Comparison of ENCODE assay signal across 12 mouse cellular contexts in genomic region chr9:9368731-9369130, GRCm38 (mm10).
DNase-seq lines count a peak whose midpoint lies in the region.
"Had no signal": no experiment of that assay in that cellular context is flagged by ENCODE, and none has a peak within 500 bp of the region (broad histone marks: within the 10 kb centered on the region; RNA-seq: fewer than 3 reads in every experiment).

No protein-coding gene starts in this region.

- DNase-seq in adrenal gland, postnatal 36 days = peak; percentile 20 to 32
- no peak for DNase-seq in adrenal gland, adult 18-20 months (ENCODE audit: low spot score in 2 of 2)
- DNase-seq in 3T3-L1 (ENCODE audit: low read depth, low spot score) = peak; percentile 62
- peak; percentile 83 for DNase-seq in Muller cell, postnatal 12 days (ENCODE audit: inconsistent ontology term)
- DNase-seq in skeletal muscle tissue, adult 2 months (ENCODE audit: low read depth, low spot score) = peak; percentile 7
- DNase-seq in right cerebral cortex, postnatal 36 days (ENCODE audit: low spot score in 2 of 2) = no peak
- DNase-seq: B cell, adult 2 months; cerebellum, adult 2 months; cerebellum, postnatal 10 days; embryo, embryonic 11 days; gastrocnemius, adult 2 months; gastrocnemius, postnatal 25 days had no signal

Comparison
In these comparisons a context has a peak if more than half of its experiments do, and no peak if none do; other contexts are left out.
1. DNase-seq: peak in adrenal gland, postnatal 36 days (2 of 2), 3T3-L1 (single experiment), Muller cell, postnatal 12 days (single experiment) and skeletal muscle tissue, adult 2 months (single experiment); none in adrenal gland, adult 18-20 months (0 of 2) and right cerebral cortex, postnatal 36 days (0 of 2).